Mouse (Mus musculus): ENCODE measurements around the gene Far1. TPM values are rescaled to one million over a fixed set of nuclear protein-coding genes. Genes with fewer than 3 reads are reported as not detected.

The Far1 gene
- 46.0 and 46.9 TPM in 2 replicates for polyA plus RNA-seq (2015; fragmentation: Nextera tagmentation; extraction: Ambion mirVana)

GRCm38 (mm10) chr7:113513286-113513962, at the start of gene Far1:
Gene Far1, plus strand, starts transcription at chr7:113513834.
- H3K4me1 ChIP-seq: peaks cover 30% of the 10 kb centered on the region
- under 1% methylated on average over 71 of the region's 71 CpGs for WGBS
- H3K27ac ChIP-seq (replicated peaks): peak within 1 kb of the TSS; percentile 90

GRCm38 (mm10) chr7:113468345-113468744, 45.3 kb upstream of the Far1 start:
- Histone ChIP-seq H3K36me3 (no peaks in the 10 kb centered on the region), H3K4me1 (no peaks in the 10 kb centered on the region), H3K4me3 (no peak overlapping the region), H3K9ac (no peak overlapping the region), H3K27ac (replicated peaks) (no peak overlapping the region), H3K27me3 (replicated peaks) (no peaks in the 10 kb centered on the region), H3K4me2 (no peak overlapping the region), H3K9me3 (no peaks in the 10 kb centered on the region)
- WGBS: 72% methylated on average over 3 of the region's 3 CpGs
- ATAC-seq (ENCODE audit: extremely low read depth, insufficient number of reproducible peaks, low FRiP score, low TSS enrichment): no peak

More at GRCm38 (mm10) chr7:113513286-113513962, at the start of gene Far1:
- H3K9me3 ChIP-seq: no peaks in the 10 kb centered on the region
- H3K4me2 ChIP-seq: peak within 1 kb of the TSS; percentile 79
- H3K27me3 ChIP-seq (replicated peaks): no peaks in the 10 kb centered on the region
- no peaks in the 10 kb centered on the region for H3K36me3 ChIP-seq
- peak within 1 kb of the TSS; percentile 92 for H3K9ac ChIP-seq
- H3K4me3 ChIP-seq: peak within 1 kb of the TSS; percentile 86
- ATAC-seq (ENCODE audit: extremely low read depth, insufficient number of reproducible peaks, low FRiP score, low TSS enrichment): peak; percentile 97

GRCm38 (mm10) chr7:113470671-113471070, 43.0 kb upstream of the Far1 start:
- Histone ChIP-seq H3K9me3 (no peaks in the 10 kb centered on the region), H3K36me3 (no peaks in the 10 kb centered on the region), H3K9ac (no peak overlapping the region), H3K27me3 (replicated peaks) (no peaks in the 10 kb centered on the region), H3K4me3 (no peak overlapping the region), H3K4me2 (no peak overlapping the region), H3K27ac (replicated peaks) (no peak overlapping the region), H3K4me1 (no peaks in the 10 kb centered on the region)
- WGBS: 67% methylated on average over 2 of the region's 2 CpGs
- no peak for ATAC-seq (ENCODE audit: extremely low read depth, insufficient number of reproducible peaks, low FRiP score, low TSS enrichment)

GRCm38 (mm10) chr7:113471653-113472052, 42.0 kb upstream of the Far1 start:
- Histone ChIP-seq H3K9ac (no peak overlapping the region), H3K4me3 (no peak overlapping the region), H3K4me1 (no peaks in the 10 kb centered on the region), H3K4me2 (no peak overlapping the region), H3K27me3 (replicated peaks) (no peaks in the 10 kb centered on the region), H3K36me3 (no peaks in the 10 kb centered on the region), H3K27ac (replicated peaks) (no peak overlapping the region), H3K9me3 (no peaks in the 10 kb centered on the region)
- no peak for ATAC-seq (ENCODE audit: extremely low read depth, insufficient number of reproducible peaks, low FRiP score, low TSS enrichment)
- WGBS: 67% methylated on average over 1 of the region's 1 CpGs

GRCm38 (mm10) chr7:113495792-113496191, 17.8 kb upstream of the Far1 start:
- H3K9me3 ChIP-seq: no peaks in the 10 kb centered on the region
- no peak overlapping the region for H3K4me3 ChIP-seq
- H3K9ac ChIP-seq: no peak overlapping the region
- H3K36me3 ChIP-seq: no peaks in the 10 kb centered on the region
- no peak for ATAC-seq (ENCODE audit: extremely low read depth, insufficient number of reproducible peaks, low FRiP score, low TSS enrichment)
- H3K4me2 ChIP-seq: no peak overlapping the region
- 61% methylated on average over 2 of the region's 2 CpGs for WGBS
- H3K27me3 ChIP-seq (replicated peaks): no peaks in the 10 kb centered on the region
- no peaks in the 10 kb centered on the region for H3K4me1 ChIP-seq
- H3K27ac ChIP-seq (replicated peaks): no peak overlapping the region

GRCm38 (mm10) chr7:113498413-113498812, 15.2 kb upstream of the Far1 start:
- no peak overlapping the region for H3K9ac ChIP-seq
- H3K27ac ChIP-seq (replicated peaks): no peak overlapping the region
- H3K27me3 ChIP-seq (replicated peaks): no peaks in the 10 kb centered on the region
- no peak overlapping the region for H3K4me2 ChIP-seq
- no peak overlapping the region for H3K4me3 ChIP-seq
- H3K36me3 ChIP-seq: no peaks in the 10 kb centered on the region
- whole genome bisulfite sequencing: 68% methylated on average over 3 of the region's 3 CpGs
- H3K4me1 ChIP-seq: no peaks in the 10 kb centered on the region
- ATAC-seq (ENCODE audit: extremely low read depth, insufficient number of reproducible peaks, low FRiP score, low TSS enrichment): no peak
- H3K9me3 ChIP-seq: no peaks in the 10 kb centered on the region

- H3K4me3 ChIP-seq: no peak overlapping the region
- WGBS: 83% methylated on average over 6 of the region's 6 CpGs
- no peaks in the 10 kb centered on the region for H3K4me1 ChIP-seq
- H3K36me3 ChIP-seq: no peaks in the 10 kb centered on the region
- H3K4me2 ChIP-seq: no peak overlapping the region
- ATAC-seq (ENCODE audit: extremely low read depth, insufficient number of reproducible peaks, low FRiP score, low TSS enrichment): no peak
- H3K27me3 ChIP-seq (replicated peaks): no peaks in the 10 kb centered on the region
- no peaks in the 10 kb centered on the region for H3K9me3 ChIP-seq
- no peak overlapping the region for H3K27ac ChIP-seq (replicated peaks)
- no peak overlapping the region for H3K9ac ChIP-seq
Measured at GRCm38 (mm10) chr7:113499821-113500220, 13.8 kb upstream of the Far1 start.

GRCm38 (mm10) chr7:113502453-113502852, 11.2 kb upstream of the Far1 start:
- Histone ChIP-seq H3K4me2 (no peak overlapping the region), H3K4me3 (no peak overlapping the region), H3K9me3 (no peaks in the 10 kb centered on the region), H3K27me3 (replicated peaks) (no peaks in the 10 kb centered on the region), H3K36me3 (no peaks in the 10 kb centered on the region), H3K9ac (no peak overlapping the region), H3K27ac (replicated peaks) (no peak overlapping the region), H3K4me1 (no peaks in the 10 kb centered on the region)
- 55% methylated on average over 3 of the region's 3 CpGs for WGBS
- no peak for ATAC-seq (ENCODE audit: extremely low read depth, insufficient number of reproducible peaks, low FRiP score, low TSS enrichment)

- no peak for ATAC-seq (ENCODE audit: extremely low read depth, insufficient number of reproducible peaks, low FRiP score, low TSS enrichment)
- Histone ChIP-seq H3K27me3 (replicated peaks) (no peaks in the 10 kb centered on the region), H3K4me2 (no peak overlapping the region), H3K27ac (replicated peaks) (no peak overlapping the region), H3K4me1 (no peaks in the 10 kb centered on the region), H3K36me3 (no peaks in the 10 kb centered on the region), H3K9ac (no peak overlapping the region), H3K9me3 (no peaks in the 10 kb centered on the region), H3K4me3 (no peak overlapping the region)
- WGBS: 56% methylated on average over 5 of the region's 5 CpGs
Measured at GRCm38 (mm10) chr7:113505047-113505446, 8.6 kb upstream of the Far1 start.

GRCm38 (mm10) chr7:113505516-113506045, 8.1 kb upstream of the Far1 start:
- Histone ChIP-seq H3K27ac (replicated peaks) (no peak overlapping the region), H3K4me1 (no peaks in the 10 kb centered on the region), H3K27me3 (replicated peaks) (no peaks in the 10 kb centered on the region), H3K9me3 (no peaks in the 10 kb centered on the region), H3K4me3 (no peak overlapping the region), H3K4me2 (no peak overlapping the region), H3K9ac (no peak overlapping the region), H3K36me3 (no peaks in the 10 kb centered on the region)
- WGBS: 75% methylated on average over 4 of the region's 4 CpGs
- no peak for ATAC-seq (ENCODE audit: extremely low read depth, insufficient number of reproducible peaks, low FRiP score, low TSS enrichment)

- Histone ChIP-seq H3K4me3 (no peak overlapping the region), H3K4me1 (peaks cover 7% of the 10 kb centered on the region), H3K9ac (no peak overlapping the region), H3K4me2 (no peak overlapping the region), H3K27ac (replicated peaks) (no peak overlapping the region), H3K9me3 (no peaks in the 10 kb centered on the region), H3K36me3 (no peaks in the 10 kb centered on the region), H3K27me3 (replicated peaks) (no peaks in the 10 kb centered on the region)
- no peak for ATAC-seq (ENCODE audit: extremely low read depth, insufficient number of reproducible peaks, low FRiP score, low TSS enrichment)
- 54% methylated on average over 3 of the region's 3 CpGs for WGBS
Measured at GRCm38 (mm10) chr7:113507846-113508245, 5.8 kb upstream of the Far1 start.

GRCm38 (mm10) chr7:113511396-113511795, 2.2 kb upstream of the Far1 start:
- WGBS: 80% methylated on average over 3 of the region's 3 CpGs
- Histone ChIP-seq H3K27ac (replicated peaks) (no peak overlapping the region), H3K4me3 (no peak overlapping the region), H3K9me3 (no peaks in the 10 kb centered on the region), H3K9ac (no peak overlapping the region), H3K27me3 (replicated peaks) (no peaks in the 10 kb centered on the region), H3K36me3 (no peaks in the 10 kb centered on the region), H3K4me1 (peaks cover 28% of the 10 kb centered on the region), H3K4me2 (no peak overlapping the region)
- no peak for ATAC-seq (ENCODE audit: extremely low read depth, insufficient number of reproducible peaks, low FRiP score, low TSS enrichment)
